Mouse (Mus musculus) lung, postnatal 25 days (tissue): ENCODE data around the gene Dusp28.
A peak's percentile ranks its signal among the peaks of the same experiment; 100 is the strongest.

Experiments used
- DNase-seq: peaks from one replicate; pipeline ENCODE4 v3.0.0; 2022; ENCODE audit warnings: low spot score

Dusp28 gene

DNA sequence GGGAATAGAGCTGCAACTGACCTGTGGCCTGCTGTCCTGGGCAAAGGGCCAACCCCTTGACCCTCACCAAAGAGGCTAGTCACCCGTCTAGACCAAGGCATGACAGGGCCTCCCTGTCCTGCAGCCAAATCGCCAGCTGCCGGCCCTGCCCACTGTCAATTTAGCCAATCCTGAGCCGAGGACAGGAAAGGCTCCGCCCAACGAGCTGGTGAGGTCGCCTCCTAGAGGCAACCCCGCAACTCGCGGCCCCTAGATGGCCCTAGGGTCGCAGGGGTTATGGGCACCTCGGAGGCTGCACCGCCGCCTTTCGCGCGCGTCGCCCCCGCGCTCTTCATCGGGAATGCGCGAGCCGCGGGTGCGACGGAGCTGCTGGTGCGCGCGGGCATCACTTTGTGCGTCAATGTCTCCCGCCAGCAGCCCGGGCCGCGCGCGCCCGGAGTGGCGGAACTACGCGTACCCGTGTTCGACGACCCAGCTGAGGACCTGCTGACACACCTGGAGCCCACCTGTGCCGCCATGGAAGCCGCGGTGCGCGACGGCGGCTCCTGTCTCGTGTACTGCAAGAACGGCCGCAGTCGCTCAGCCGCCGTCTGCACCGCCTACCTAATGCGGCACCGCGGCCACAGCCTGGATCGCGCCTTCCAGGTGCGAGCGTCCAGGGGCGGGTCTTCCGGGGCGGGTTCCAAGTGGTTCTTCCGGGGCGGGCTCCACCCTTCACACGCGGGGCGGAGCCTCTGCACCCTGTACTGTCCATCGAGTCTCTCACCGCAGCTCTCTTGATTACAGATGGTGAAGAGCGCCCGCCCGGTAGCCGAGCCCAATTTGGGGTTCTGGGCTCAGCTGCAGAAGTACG, at the start of gene Dusp28:
Dusp28 (plus strand) TSS at position 203 of the 853 bp plus-strand sequence.
- peak; percentile 95 for DNase-seq

DNA sequence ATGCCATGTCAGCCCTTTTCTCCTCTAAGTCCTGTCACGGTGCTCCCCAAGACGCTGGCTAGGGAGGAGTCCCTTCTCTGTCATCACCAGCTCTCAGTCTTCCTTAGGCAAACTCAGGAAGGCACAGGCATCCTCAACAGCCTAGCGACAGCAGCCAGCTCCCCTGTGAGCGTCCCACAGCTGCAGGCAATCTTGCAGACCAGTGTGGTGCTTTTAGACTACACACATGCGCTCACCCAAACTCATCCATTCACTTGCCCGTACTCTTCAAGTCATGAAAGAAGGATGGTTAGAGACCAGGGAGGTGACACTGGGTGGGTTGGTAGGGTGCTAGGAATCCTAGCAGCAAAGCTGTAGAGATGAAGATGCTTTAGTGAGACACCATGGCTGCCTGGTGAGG, 45.3 kb upstream of the Dusp28 start:
- DNase-seq, result no peak

DNA sequence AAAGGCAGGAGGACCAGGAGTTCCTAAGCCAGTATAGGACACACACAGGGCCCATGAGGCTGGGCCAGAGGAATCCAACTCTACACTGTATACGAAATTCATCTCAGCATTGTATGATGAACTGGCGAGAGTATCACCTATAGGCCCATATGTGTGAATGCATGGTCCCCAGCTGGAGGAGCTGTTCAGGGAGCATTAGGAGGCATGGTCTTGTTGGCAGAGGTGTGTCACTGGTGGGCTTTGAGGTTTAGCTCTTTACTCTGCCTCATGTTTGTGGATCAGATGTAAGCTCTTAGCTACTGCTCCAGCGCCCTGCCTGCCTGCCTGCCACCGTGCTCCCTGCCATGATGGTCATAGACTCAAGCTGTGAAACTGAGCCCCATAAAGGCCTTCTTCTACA, 43.5 kb upstream of the Dusp28 start:
- no peak for DNase-seq

DNA sequence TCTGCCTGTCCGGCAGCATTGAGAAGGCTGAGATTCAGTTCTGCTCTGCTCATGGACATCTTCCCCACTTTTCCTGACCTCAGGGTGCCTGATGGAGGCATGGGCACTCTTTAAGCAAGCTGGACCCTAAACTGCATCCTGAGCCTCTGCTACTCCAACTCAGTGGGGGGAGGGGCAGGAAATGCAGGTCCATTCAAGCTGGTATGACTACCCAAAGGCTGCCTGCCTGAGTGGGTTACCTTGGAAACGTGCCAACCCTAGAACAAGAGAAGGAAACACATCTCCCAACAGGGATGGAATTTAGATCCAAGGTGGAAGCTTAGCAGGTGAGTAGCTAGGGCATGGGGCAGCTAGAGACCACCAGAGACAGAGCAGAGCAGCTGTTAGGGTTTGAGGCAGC, 40.6 kb upstream of the Dusp28 start:
- DNase-seq, result no peak

DNA sequence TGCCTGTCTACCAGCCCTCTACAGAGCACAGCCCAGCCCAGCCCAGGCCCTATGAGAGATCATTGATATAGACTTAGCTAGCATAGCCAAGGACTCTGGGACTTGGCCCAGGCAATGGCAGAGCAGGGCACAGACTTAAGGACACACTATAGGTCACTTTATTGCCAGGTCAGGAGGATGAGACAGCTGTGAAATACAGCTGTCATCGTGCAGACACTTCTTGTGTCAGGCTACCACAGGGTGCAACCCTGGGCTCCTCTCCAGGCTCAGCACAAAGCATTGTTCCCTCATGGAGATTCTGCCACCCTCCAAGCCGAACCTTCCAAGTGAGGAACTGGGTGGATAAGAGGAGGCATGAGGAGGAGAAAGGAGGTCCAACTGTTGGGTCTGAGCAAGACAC, 36.8 kb upstream of the Dusp28 start:
- DNase-seq, result no peak

DNA sequence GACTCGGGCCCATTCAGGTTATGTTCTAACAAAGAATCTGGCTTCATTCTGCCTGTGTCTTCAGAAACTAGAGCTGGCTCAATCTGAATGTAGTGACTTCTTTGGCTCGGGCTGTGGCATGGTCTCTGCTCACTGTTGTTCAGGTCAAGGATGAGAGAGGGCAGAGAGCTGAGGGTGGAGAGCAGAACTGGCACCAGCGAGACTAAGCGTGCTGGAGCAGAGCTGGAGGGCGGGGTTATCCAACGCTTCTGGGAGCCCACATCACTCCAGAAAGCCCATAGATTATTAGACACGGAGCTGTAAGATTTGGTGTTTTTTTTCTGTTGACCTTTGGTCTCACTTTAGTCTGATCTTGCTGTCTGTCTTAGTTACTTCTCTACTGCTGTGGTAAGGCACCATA, 34.1 kb upstream of the Dusp28 start:
- no peak for DNase-seq

DNA sequence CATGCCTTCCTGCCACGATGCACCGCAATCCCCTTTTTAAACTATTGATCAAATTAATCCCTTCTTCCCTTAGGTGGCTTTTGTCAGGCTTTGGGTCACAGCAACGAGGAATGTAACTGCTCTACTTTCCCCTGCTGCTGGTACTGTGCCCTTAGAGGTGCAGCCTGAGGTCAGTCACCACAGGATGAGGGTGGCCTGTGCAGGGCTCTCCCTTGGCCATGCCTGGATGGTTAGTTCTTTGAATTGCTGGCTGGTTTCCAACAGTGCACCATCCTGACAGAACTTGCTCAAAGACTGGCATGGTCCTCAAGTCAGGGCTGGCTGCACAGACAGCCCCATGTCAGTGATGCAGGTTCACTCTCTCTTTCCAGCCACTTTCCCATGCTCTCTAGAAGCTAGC, 32.8 kb upstream of the Dusp28 start:
- DNase-seq, result no peak

DNA sequence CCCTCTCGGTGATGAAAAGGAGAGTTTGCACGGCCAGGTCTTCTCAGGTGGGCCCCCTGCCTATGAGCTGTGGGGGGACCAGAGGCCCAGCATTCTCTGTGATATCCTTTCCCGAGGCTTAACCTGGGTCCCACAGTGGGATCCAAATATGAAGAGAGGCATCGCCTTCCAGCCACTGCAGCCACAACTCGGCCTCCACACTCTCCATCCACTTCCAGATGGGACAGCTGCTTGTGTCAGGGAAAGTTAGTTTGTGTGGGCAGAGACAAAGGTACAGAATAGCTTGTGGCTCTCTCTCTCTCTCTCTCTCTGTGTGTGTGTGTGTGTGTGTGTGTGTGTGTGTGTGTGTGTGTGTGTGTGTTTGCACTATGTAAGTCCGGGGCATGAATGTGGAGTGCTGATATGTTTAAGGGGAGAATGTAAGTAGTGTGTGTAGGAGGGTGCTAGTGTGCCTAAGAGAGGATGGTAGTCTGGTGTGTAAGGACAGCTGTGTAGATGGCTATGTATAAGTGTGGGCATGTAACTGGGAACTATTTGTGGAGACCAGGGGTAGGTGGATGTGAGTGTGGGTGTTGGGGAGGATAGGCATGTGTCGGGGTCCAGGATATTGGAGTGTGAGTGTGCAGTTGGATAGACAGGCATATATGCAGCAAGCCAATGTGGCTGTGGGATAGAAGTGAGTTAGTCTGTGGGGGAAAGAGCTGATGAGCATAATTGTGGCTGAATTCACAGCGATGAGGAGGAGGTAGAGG, 31.2 kb upstream of the Dusp28 start:
- DNase-seq, result no peak

DNA sequence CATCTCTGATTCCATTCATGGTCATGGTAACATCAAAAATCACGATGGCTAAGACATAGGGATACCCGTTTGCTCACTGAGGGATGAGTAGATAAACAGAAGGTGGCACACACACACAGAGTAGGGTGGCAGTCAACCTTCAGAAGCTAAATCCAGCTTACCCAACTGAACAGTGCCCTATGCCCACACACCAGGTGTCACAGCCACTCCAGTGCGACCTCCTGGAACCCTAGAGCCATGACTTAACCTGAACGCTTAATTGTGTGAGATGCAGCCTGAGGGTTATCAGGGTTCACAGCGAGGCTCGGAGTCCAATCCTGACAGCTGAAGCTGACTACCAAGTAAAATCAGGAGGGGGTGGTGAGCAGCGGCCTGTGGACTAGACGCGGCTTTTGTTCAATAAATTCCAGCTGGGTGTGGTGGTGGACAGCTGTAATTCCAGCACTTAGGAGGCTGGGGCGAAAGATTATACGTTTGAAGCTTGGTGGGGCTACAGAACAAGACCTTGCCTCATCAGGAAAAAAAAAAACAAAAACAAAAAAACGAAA, 29.3 kb upstream of the Dusp28 start:
- DNase-seq, result no peak

DNA sequence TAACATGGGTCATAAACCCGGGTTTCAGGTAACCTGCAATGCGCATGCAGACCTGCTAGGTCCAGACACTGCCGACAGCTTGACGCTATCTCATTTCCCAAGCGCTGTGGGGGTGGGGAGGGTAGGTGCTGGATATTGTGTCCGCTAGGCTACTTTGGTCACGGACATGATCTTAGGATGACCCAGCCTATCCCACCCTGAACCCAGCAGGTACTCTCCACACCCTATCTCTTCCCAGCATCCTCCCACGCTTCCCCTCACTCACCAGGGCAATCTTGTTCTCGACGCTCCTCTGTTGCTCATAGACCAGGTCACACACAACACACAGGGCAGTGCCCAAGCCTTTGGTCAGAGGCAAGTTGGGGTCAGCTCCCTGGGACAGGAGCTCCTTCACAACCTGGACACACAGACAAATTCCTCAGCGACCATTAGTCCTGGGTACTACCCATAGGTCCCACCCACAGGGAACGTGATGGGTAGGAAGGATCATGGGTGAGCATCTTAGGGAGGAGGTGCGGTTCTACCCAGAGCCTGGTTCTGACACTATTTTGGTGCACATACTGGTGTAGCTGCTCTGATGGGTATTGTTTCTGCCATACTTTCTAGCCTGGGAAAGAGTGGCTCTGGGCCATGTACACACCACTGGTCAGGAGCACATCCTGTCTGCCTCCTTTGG, 28.6 kb upstream of the Dusp28 start:
- no peak for DNase-seq

DNA sequence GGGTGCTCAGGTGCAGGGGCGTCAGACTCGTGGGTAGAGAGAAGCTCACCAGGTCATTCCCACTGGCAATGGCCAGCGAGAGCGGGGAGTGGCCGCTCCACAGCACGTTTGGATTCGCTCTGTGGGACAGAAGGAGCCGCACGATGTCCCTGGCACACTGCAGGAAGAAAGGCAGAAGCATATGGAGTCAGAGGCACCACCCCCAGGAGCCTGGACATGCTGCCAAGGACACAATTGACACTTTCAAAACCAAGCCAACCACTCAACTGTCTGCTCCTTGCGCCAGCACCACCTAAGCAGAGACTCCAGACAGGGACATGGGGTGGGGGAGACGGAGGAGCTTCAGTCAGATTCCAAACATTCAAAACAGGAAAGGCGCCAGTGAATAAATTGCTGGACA, 27.5 kb upstream of the Dusp28 start:
- no peak for DNase-seq

DNA sequence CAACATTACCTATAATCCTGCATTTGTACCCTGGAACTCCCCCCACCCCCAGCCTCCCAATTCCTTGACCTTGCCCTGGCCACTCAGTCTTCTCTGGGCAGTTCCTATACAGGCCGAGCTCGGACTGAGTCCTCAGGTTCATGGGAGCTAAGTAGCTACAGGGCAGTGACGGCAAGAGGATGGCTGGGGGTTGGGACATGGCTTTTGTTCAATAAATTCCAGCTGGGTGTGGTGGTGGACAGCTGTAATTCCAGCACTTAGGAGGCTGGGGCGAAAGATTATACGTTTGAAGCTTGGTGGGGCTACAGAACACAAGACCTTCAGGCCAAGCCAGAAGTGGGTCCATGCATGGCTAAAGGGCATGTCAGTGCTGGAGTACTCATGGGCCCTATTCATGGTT, 26.7 kb upstream of the Dusp28 start:
- no peak for DNase-seq

DNA sequence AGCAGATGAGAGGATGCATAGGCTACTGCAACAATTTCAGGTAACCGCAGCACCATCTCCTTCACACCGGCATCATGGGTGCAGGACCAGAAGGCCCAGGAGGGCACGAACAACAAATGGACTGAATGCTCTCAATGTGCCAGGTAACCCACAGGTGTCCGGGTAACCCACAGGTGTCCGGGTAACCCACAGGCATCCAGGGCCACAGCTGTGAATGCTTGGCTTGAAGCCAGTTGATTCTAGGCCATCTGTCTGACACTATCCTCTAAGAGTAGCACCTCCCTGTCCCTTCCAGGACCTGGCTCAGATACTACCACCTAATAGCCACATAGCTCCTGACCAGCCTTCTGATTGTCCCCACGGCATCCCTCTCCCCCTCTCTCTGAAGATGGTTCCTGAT, 24.8 kb upstream of the Dusp28 start:
- DNase-seq, result no peak

DNA sequence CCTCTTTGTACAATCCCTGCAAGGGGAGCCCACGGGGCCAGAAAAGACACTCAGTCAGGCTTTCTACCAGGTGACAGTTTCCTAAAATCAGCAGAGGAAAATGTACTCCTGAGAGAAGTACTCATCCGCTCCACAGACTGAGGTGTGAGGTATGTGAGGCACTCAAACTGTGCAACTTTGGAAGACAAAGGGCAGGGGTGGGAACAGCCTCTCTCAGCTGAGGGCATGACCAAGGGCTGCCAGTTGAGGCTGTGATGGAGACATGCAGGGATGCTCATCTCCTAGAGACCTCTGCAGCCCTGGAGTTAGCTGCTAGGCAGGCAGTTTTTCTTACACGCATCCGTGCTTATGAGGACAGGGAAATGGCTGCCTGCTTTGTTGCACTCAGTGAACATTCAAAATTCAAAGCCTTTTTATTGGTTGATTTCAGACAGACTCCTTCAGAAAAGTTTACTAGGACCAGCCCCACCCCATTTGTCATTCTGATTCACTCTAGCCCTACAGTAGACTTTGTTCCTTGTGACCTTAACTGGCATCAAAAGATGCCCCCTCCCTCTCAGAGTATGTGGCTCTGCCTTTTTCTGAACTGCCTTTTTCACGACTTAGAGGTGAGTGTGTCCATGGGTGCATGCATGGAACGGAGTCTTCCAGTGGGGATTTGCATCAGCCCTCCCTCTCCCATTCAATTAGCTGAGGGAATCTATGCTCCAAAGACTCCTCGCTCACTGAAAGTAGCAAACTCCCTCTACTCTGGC, 17.7 kb upstream of the Dusp28 start:
- no peak for DNase-seq

DNA sequence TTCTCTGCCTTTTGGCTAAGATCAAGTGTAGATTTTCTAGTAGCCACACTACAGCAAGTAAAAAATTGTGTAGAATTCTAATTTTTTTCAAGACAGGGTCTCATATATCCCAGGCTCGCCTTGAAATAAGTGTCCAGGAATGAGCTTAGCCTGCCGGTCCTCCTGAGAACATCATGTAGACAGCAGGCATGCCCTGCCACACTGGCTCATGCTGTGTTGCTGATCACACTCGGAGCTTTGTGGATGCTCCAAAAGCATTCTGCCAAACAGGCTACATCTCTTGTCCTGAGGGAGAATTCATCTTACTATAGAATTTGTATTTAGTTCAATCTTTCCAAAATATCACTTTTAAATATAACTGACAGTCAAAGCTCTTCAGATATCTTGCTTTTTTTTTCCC, 14.0 kb upstream of the Dusp28 start:
- DNase-seq, result no peak

DNA sequence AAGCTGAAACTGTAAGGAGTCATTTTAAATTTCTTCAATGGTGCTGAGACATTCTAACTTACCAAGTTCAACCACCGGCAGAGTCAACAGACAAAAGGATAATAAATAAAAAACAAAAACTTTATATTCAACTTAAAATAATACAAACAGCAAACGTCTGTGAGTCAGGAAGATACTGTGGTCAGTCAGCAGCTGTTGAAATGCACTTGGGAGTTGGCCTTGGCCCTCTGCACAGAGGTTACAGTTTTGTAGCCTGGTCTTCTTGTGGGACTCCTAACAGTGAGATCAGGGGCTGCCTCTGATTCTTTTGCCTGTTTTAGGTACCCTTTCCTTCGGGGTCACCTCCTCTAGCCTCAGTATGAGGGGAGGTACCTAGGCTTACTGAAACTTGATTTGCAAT, 12.9 kb upstream of the Dusp28 start:
- no peak for DNase-seq

DNA sequence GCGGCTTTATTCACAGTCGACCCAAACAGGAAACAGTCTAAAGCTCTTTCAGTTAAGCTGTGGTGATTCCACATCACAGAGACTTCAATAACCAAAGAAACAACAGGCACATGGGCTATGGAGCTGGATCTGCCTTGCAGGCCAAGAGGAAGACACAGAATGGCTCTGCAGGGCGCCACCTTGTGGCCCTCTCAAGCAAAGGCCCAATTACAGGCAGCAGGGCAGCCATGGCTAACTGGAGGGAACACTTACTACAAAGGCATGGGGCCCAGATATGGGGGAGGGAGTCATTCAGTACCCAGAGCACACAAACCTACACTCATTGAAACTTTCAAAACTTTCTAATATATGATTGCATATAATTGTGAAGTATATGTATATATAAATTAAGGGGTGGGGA, 11.7 kb upstream of the Dusp28 start:
- DNase-seq, result peak; percentile 69

DNA sequence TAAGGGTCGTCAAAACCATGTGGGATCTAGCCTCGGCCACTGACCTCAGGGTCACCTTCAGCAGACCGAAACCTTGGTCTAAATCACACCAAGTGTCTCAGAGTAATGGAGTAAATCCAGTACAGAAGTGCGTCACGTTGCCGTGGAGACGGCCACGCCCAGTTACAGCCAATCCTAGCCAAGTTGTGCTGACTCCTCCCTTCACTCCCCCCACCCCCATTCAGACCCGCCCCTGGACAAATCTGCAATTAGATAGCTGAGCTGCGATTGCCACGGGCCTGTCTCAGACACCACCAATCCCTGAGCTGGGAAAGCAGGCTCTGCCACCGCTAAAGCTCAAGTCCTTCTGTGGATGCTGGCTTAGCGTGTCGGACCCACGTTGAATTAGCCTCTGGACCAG, 4.0 kb upstream of the Dusp28 start, which contains the start of gene Ankmy1:
Ankmy1 (minus strand) TSS at position 121 of the 400 bp plus-strand sequence.
- peak; percentile 50 for DNase-seq

DNA sequence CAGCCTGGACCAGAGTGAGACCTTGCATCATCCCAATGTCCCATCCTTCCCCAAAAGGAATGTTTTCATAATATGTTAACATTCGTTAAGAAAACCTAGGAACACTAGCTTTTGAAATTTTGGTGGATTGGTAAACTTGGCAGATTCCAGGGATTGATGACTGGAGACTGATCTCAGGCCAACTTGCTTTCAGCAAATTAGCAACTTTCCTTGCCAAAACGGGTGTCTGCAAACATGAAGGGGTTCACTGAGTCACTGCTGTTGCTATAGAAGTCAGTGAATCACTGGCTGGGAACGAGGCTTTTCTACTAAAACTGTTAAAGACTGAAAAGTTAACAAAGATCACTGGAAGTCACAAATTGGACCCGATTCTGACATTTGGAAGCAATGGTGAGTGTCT, 3.2 kb upstream of the Dusp28 start:
- DNase-seq, result no peak

DNA sequence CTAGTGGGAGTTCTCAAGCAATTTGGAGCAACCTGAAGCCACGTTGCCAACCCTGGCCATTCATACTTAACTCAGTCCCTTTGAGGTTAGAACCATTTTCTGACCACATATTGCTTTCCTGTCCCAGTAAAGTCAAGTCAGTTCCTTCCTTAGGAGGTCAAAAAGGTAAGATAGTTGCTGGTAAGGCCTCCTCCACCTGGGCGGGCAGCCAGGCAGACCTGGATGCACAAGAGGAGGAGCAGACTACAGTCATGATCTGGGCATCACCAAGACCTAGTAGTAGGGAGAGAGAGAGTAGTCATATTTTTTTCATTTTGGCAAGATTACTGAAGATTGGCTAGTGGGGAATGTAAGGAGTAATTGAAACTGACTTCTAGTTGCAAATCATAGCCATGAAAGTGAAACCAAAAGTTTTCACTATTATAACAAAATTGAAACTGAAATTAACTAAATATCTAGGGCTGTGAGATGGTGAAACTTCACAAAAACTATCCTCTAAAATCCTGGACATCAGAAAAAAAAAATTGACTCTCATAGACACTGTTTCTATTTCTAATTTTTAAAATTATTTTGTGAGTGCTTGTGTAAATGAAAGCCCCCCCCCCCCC, 974 bp upstream of the Dusp28 start:
- no peak for DNase-seq

DNA sequence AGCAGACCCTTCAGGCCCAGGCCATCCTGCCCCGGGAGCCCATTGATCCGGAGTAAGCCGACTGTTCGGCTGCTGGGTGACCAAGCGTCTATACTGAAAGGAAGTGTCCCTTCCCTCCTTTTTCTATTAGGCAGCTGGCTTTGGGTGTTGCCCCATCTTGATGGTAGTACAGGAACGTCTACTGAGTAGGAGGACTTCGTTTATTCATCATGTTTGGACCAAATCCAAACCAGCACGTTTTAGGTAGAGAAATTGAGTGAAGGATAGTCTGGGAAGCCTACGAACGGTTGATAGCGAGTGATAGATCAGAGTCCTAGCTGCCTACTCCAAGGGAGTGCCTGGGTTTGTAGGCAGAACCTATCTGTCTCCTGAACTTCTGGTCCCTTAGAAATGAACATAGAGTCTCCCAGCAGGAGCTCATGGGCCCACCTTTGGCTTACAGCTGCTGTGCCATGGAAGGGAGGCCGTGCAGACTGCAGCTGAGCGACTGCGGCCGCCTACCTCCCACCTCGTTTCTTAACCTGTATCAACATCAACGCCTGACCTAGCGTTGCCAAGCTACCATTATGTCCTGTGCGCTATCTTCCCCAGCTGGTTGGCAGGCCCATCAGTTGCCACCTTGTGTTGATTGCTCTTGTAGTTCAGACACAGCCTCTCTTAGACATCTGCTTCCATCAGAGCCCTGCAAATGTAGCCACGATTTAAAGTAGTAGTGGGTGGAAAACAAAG, 1.0 kb downstream of the Dusp28 start:
- no peak for DNase-seq
